Mouse (Mus musculus) embryonic fibroblast, embryonic 13.5 days (primary cell): ENCODE data around the gene Hspb6.

ENCODE experiments used
- CTCF ChIP-seq: IDR thresholded peaks from 2 replicates; pipeline ENCODE4 v1.5.1; 2011; ENCODE audit warnings: mild to moderate bottlenecking, control low read depth, low read length, moderate library complexity, borderline replicate concordance; ENCODE audit not compliant: insufficient read depth
- POLR2A ChIP-seq: IDR thresholded peaks from 2 replicates; pipeline ENCODE4 v1.6.1; 2011; ENCODE audit warnings: low read depth, mild to moderate bottlenecking, control low read depth, low read length, moderate library complexity

DNA sequence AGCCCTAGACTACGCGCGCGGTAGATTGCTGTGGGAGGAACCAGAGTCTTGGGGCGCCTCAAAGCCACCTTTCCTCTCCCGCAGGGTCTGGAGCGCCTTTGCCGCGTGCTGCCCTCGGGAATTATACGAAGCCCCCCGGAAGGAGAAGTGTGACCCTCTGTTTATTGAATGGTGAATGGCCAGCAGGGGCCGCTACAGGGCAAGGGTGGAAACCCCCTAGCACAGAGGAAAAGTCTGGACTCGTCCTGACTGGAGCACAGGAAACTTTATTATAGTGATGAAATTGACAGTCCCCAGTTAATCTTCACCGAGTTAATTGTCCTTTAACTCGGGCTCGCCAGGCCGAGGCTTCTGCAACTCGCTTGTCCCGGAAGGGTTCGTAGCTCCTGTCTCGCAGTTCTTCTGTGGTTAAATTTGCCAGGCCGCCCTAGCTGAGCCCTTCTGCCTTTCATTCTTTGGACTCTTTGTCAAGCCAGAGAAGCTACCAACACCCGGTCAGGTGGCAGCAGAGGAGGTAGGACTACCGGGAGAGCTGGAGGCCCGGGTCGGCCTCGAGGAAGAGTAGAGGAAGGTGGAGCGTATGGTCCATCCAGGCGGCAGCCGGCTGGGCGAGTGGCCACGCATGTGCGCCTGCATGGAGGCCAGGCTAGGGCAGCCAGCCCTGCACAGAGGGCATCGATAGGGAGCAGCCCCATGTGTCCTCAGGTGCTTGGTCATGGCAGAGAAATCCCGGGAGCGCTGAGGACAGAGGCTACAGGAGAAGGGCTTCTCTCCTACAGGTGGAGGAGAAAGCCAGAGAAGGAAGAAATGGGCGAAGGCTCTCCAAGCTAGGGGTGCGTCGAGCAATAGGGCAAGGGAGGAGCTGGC is 37.7 kb downstream of the Hspb6 start:
- peak; percentile 55 for TF ChIP-seq CTCF
- TF ChIP-seq POLR2A: no peak
